Mouse (Mus musculus): ENCODE data around the gene Olfr819. TPM values are rescaled to one million over a fixed set of nuclear protein-coding genes. Genes with fewer than 3 reads are reported as not detected.

The Olfr819 gene
- polyA plus RNA-seq, 1 experiment from 2014 or later: not detected

Other genes with a start within 250 kb of the Olfr819 start
- not detected in 2 replicates for gene Olfr805, start 237.9 kb downstream of the Olfr819 start, polyA plus RNA-seq (2015; fragmentation: Nextera tagmentation; extraction: Ambion mirVana)
- gene Olfr806, start 225.3 kb downstream of the Olfr819 start, polyA plus RNA-seq (2015; fragmentation: Nextera tagmentation; extraction: Ambion mirVana): not detected in 2 replicates
- not detected in 2 replicates for gene Olfr807, start 209.5 kb downstream of the Olfr819 start, polyA plus RNA-seq (2015; fragmentation: Nextera tagmentation; extraction: Ambion mirVana)
- not detected in 2 replicates for gene Olfr808, start 201.8 kb downstream of the Olfr819 start, polyA plus RNA-seq (2015; fragmentation: Nextera tagmentation; extraction: Ambion mirVana)
- not detected in 2 replicates for gene Olfr809, start 192.6 kb downstream of the Olfr819 start, polyA plus RNA-seq (2015; fragmentation: Nextera tagmentation; extraction: Ambion mirVana)
- not detected in 2 replicates for gene Olfr810, start 172.3 kb downstream of the Olfr819 start, polyA plus RNA-seq (2015; fragmentation: Nextera tagmentation; extraction: Ambion mirVana)
- not detected in 2 replicates for gene Olfr811, start 162.9 kb downstream of the Olfr819 start, polyA plus RNA-seq (2015; fragmentation: Nextera tagmentation; extraction: Ambion mirVana)
- gene Olfr812, start 121.2 kb downstream of the Olfr819 start, polyA plus RNA-seq (2015; fragmentation: Nextera tagmentation; extraction: Ambion mirVana): not detected in 2 replicates
- not detected in 2 replicates for gene Olfr813, start 111.9 kb downstream of the Olfr819 start, polyA plus RNA-seq (2015; fragmentation: Nextera tagmentation; extraction: Ambion mirVana)
- gene Olfr814, start 87.4 kb downstream of the Olfr819 start, polyA plus RNA-seq (2015; fragmentation: Nextera tagmentation; extraction: Ambion mirVana): not detected in 2 replicates
- not detected in 2 replicates for gene Olfr815, start 61.4 kb downstream of the Olfr819 start, polyA plus RNA-seq (2015; fragmentation: Nextera tagmentation; extraction: Ambion mirVana)
- gene Olfr816, start 51.7 kb downstream of the Olfr819 start, polyA plus RNA-seq (2015; fragmentation: Nextera tagmentation; extraction: Ambion mirVana): not detected in 2 replicates
- not detected in 2 replicates for gene Olfr818, start 18.2 kb downstream of the Olfr819 start, polyA plus RNA-seq (2015; fragmentation: Nextera tagmentation; extraction: Ambion mirVana)
- not detected in 2 replicates for gene Olfr247, start 8.9 kb upstream of the Olfr819 start, polyA plus RNA-seq (2015; fragmentation: Nextera tagmentation; extraction: Ambion mirVana)
- not detected in 2 replicates for gene Gm10310, start 17.8 kb upstream of the Olfr819 start, polyA plus RNA-seq (2015; fragmentation: Nextera tagmentation; extraction: Ambion mirVana)
- not detected in 2 replicates for gene Olfr820, start 45.4 kb upstream of the Olfr819 start, polyA plus RNA-seq (2015; fragmentation: Nextera tagmentation; extraction: Ambion mirVana)
- gene Olfr821, start 63.1 kb upstream of the Olfr819 start, polyA plus RNA-seq (2015; fragmentation: Nextera tagmentation; extraction: Ambion mirVana): not detected in 2 replicates
- gene Olfr822, start 103.9 kb upstream of the Olfr819 start, polyA plus RNA-seq (2015; fragmentation: Nextera tagmentation; extraction: Ambion mirVana): not detected in 2 replicates
- gene Olfr823, start 148.1 kb upstream of the Olfr819 start, polyA plus RNA-seq (2015; fragmentation: Nextera tagmentation; extraction: Ambion mirVana): not detected in 2 replicates
- gene Olfr824, start 162.7 kb upstream of the Olfr819 start, polyA plus RNA-seq (2015; fragmentation: Nextera tagmentation; extraction: Ambion mirVana): not detected in 2 replicates
- gene Olfr825, start 199.5 kb upstream of the Olfr819 start, polyA plus RNA-seq (2015; fragmentation: Nextera tagmentation; extraction: Ambion mirVana): not detected in 2 replicates
- gene Olfr826, start 216.9 kb upstream of the Olfr819 start, polyA plus RNA-seq (2015; fragmentation: Nextera tagmentation; extraction: Ambion mirVana): not detected in 2 replicates
- not detected in 2 replicates for gene Olfr827, start 247.1 kb upstream of the Olfr819 start, polyA plus RNA-seq (2015; fragmentation: Nextera tagmentation; extraction: Ambion mirVana)